Mouse (Mus musculus) adrenal gland, postnatal 4 days (tissue): ENCODE data around the gene Aco1. TPM values are rescaled to one million over a fixed set of nuclear protein-coding genes. Genes with fewer than 3 reads are reported as not detected.

Experiments
- DNase-seq, 2 experiments: peaks; one replicate each; pipeline ENCODE4 v3.0.0; 2021 to 2022; ENCODE audit warnings: low spot score in 2 of 2, mixed read lengths in 2 of 2
- total RNA-seq, 2 experiments: library from RNA; stranded (reverse); gene quantifications; 2 replicates each; pipeline ENCODE4 v1.2.3; 2021

Aco1 gene
- total RNA-seq, 2 experiments from 2014 or later = 133 to 144 TPM

DNA sequence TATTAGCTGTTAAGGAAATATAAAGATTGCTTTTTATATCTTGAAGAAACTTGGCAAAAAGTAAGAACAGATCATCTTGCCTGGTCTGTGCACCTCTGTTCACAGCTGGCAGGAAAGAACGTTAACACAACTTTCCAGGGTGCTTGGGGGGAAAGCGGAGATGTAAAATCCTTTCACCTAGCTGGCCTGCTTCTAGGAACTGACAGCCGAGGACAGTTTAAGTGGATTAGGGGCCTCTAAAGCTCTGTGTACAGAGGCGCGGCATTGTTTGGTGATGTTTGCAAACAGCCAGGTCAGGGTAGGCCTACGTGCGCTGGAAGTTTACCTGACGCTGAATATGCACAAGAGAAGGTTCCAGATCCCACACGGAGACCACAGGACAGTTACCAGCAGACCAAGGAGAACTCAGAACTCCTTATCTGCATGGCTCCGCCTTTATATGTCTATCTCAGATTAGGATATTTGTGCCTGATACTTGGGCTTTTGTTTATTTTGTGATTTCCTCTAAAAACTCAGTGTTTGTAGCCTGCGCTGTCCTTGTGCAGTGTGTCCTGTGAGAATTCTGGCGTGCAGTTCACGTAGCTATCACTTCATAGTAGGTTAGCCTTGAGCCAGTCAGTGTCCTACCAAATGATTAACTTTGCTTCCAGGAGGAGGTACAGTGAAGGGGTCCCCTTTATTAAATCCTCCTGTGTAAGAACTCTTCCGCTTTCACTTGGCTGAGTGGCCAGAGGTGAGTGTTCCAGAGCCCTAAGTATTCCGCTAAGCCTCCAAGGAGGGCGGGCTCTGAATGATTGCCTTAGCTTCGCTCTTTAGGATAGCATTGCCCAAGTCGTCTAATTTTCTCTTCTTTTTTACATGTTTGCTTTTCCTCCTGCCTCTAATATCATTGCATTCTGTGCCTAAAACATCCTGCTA, 14.0 kb downstream of the Aco1 start:
- no peak for DNase-seq

DNA sequence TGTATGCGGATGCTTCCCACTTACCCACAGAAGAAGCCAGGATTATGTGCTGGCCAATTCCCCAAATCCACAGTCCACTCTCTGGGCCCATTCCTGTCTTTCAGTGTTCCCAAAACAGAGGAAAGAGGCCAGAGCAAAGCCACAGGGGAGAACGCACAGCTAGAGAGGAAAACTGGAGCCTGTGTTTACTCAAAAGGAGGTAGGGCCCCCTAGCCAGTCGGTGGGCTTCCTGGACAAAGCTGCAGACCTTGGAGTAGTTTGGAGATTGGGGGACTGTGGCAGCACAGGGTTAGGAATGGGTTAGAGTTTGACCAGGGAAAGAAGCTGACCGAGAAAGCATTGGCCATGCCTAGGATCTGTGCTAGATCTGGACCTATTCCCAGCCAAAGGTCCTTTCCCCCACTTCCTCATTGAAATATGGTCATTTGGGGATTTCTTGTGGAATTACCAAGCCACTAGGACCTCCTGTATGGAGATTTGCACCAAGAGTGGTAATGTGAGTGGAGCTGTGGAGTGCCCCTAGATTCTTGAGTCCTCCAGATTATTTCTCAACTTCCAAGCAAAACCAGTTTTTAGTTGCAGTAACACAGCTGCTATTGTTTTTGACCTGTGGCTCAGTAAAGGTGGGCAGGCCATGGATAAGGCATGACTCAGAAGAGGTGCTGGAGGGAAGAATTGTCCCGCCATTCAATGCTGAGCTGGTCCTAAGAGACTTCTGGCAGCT, 14.8 kb downstream of the Aco1 start:
- DNase-seq = no peak

DNA sequence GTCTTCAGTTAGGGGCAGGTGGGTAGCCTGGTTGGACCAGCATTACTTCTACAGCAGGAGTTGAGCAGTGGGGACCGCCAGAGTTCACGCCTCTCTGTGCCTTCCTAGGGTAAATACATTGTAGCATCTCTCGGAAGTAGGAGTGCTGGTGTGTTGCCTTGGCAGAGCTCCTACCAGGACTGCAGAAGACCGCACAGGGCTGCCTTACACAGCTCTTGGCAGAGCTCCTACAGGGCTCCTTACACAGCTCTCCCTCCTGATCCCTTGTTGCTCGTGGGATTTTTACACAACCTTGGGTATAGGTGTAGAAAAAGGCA, 15.3 kb downstream of the Aco1 start:
- no peak for DNase-seq

DNA sequence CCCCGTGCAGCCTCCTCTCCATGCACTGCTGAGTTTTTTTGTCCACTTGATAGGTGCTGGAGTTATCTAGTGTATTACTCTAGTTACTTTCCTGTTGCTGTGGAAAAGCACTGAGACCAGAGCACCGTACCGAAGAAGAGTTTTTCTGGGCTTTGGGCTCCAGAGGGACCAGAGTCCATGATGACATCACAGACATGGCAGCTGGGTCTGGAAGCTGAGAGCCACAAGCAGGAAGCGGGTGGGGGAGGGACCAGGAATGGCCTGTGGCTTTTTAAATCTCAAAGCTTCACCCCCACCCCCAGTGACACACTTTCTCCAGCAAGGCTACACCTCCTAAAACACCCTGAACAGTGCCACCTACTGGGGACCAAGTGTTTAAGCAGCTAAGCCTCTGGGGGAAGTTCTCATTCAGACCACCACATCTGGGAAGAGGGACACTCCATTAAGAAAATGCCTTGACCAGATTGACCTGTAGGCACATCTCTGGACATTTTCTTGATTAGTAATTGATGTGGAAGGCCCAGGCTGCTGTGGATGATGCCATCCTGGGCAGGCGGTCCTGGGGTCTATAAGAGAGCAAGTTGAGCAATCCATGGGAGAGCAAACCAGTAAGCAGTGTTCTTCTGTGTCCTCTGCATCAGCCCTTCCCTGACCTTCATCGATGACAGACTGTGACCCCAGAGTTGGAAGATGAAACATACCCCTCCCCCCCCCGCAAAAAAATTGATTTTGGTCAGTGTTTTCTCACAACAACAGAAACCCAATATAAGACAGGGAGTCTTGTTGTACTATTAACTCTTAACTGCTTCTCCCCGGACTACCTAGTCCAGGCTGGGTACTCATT, 17.9 kb downstream of the Aco1 start:
- no peak for DNase-seq

DNA sequence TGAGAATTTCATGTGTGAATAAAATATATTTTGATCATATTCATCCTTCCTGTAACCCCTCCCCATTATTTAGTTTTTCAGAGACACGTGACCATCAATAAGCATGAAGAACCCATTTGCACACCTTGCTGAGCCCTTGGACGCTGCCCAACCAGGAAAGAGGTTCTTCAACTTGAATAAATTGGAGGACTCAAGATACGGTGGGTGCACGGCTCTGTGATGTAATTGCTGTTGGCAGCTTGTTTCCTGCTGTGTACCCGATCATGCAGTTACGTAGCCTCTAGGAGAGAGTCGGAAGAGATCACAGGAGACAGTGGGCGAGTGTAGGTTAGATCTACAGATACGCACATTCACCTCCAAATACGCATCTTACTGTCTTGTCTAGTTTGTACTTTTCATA, 20.8 kb downstream of the Aco1 start:
- no peak for DNase-seq

DNA sequence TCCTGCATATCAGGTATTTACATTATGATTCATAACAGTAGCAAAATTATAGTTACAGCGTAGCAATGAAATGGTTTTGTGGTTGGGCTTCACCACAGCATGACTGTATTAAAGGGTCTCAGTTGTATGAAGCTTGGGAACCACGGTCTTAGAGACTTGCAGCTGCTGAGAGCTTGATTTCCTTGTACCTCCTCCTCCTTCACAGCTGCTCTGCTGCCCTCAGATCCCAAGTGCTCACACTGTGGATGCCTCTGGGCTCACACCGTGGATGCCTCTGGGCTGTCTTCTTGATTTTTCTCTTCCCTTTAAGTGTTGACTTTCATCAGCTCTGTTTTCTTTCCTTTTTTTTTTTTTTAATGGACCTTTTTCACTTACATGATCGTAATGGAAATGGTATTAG, 28.6 kb downstream of the Aco1 start:
- no peak for DNase-seq

DNA sequence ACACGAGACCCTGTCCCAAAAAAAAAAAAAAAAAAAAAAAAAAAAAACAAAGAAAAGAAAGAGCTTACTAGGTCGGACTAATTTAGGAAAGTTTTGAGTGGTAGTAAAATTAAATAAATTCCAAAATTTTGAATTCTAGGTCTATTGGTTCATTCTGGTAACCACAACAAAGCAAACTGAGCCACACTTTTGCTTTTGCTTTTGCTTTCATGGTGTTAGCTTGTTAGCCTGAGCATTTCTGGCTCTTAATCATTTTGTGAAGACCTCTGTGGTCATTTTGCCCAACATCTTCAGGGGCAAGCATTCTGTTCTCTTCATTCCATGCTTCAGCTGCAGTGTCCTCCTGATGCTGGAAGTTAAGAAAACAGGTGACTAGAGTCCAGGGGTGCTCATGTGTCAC, 29.5 kb downstream of the Aco1 start:
- DNase-seq = no peak

DNA sequence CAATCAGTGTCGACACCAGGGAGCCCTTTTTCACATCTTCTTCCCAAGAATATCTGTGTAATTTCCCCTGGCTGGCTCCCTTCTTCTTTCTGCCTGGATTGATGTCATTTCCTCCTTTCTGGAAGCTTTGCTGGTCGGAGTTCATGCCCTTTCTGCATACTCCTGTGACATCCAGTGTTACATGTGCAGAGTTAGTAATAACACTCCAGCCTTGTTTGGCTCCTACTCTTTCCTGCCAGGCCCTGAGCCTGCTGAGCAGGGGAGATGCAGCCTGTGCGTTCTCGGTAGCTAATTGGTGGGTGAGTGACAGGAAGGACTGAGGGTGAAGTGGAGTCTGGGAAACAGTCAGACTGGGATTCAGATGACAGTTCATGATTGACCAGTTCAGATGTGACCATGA, 31.4 kb downstream of the Aco1 start:
- no peak for DNase-seq

DNA sequence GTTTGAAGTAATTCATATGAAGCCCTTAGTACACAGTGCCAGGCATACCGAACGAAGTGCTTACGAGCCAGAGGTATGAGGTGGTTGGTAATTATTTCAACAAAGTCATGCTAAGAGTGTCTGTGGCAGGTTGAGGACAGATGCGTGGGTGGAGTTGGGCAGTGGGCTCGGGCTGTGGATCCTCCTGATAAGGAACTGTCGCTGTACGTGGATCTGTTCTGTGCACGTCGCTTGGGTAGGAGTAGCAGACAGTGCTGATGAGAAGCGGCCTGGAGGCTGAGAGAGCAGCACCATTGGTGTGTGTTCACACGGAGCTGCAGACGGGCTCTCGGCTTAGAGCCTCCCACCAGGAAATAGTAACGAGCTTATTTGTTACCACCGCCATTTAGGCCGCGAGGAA, 35.7 kb downstream of the Aco1 start:
- DNase-seq = no peak

DNA sequence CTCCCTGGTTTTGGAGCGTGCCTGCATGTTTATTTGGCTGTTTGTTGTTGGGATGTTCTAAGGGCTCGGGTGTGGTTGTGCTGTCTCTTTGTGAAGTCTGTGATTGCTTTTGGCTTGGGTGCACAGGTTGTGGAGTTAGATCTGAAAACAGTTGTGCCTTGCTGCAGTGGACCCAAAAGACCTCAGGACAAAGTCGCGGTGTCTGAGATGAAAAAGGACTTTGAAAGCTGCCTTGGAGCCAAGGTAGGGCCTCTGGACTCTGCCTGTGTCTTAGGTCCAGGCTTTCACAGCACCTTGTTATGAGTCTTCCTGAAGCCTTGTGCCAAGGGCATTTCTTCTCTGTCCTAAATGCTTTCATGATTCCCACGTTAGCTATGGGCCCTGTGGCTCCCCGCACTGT, 37.2 kb downstream of the Aco1 start:
- no peak for DNase-seq

DNA sequence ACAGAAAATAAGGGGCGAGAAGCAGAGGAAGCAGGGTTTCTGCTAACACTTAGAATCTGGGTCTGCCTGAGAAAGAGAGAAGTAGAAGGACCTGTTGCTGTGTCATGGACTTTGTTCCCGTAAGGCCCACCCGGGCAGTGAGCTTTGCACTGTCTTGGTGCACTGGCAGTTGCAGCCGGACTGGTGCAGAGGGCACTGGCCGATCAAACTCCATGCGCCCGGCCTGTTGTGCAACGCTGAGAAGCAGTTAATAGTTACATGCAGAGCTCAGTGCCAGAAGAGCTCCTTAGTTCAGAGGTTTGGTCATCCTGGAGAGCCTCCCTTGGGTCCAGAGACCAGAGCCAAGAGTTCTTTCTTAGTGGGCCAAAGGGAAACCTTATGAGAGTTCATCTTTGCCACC, 38.8 kb downstream of the Aco1 start:
- no peak for DNase-seq

DNA sequence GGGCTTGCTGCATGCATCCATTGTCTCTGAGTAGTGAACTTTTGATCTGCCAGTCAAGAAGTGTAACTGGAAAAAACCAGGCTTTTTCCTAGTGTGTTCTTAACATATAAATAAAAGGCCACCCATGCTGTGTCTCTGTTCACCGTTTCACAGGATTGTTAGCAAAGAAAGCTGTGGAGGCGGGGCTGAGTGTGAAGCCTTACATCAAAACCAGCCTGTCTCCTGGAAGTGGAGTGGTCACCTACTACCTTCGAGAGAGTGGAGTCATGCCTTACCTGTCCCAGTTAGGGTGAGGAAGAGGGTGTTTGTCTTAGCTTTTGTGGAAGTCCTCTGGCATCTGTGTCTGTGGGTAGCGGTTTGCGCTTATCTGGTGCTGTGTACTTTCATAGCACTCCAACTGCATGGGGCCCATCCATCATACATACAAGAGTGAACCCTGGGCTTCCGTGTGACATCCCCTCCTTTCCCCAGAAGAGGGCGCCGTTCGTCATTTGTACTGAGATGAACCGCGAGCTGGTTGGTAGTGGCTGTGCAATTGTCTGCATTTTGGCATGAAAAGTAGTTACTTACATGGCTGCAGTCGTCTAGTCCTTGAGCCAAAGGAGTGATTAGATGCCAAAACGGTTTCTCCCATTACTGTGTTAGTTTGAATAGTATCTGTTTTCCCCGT, 39.9 kb downstream of the Aco1 start:
- DNase-seq = peak; percentile 44 to 62

DNA sequence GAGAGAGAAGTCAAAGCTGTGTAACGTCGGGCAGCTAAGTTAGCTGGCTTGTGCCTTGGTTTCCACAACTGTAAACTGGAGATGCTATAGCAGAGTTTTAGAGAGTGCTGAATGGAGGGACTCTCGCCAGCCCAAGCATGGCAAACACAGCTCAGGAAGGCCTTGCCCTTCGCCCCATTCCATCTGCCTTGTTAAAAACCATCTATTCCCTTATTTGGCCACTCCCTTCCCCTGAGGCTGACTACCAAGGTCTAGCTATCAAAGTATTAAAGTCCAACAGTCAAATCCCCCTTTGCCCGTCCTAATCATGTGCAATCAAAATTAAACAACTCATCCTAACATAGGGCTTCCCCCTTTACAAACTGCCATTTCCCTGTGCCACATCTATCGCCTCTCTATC, 40.9 kb downstream of the Aco1 start:
- DNase-seq = no peak

DNA sequence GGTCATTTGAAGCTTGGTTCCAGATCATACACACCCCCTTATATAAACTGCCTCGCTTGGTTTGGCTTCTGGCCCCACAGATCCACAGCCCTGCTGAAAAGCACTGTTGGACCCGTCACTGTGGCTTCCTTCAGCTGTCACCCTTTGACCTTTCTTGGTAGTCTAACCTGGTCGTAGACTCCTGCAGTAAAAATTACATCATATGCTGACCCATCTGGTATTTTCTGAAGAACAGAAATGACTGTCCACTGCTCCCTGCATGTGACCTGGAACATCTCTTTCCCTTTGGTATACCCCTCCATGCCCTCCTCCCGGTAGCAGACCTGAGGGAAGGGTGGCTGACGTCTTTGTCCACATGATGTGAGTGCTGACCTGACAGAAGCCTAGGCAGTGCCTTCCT, 41.6 kb downstream of the Aco1 start:
- no peak for DNase-seq

DNA sequence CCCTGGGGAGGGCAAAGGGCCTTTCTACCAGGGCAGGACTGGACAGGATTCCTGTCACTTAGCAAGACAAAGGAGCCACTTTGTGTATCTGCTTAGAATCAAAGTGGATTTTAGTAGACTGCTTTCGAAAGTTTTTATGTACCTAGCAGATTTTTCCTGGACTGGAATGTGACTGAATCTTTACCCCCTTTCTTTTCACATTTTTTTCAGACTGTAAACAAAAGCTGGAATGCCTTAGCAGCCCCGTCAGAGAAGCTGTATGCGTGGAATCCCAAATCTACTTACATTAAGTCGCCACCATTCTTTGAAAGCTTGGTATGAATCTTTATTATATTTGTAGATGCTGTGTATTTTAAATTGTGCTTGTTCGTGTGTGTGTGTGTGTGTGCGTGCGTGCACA, 45.1 kb downstream of the Aco1 start:
- DNase-seq = no peak

DNA sequence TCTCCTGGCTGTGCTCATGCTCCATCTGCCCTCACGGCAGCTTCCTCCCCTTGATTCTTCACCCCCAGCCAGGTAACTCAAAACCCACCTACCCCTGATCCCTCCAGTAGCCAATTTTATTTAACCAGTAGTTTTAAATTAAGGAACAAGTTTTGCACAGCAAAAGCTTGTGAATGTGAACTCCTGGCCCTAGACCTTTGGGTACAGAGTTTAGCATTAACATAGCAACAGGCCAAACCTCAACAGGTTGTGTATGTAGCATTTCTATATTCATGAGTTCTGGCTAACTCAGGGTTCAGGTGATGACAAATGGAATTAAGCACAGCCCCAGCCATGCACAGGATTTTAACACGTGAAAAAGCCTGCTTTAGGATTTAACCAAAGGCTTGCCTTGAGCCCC, 49.4 kb downstream of the Aco1 start:
- no peak for DNase-seq

DNA sequence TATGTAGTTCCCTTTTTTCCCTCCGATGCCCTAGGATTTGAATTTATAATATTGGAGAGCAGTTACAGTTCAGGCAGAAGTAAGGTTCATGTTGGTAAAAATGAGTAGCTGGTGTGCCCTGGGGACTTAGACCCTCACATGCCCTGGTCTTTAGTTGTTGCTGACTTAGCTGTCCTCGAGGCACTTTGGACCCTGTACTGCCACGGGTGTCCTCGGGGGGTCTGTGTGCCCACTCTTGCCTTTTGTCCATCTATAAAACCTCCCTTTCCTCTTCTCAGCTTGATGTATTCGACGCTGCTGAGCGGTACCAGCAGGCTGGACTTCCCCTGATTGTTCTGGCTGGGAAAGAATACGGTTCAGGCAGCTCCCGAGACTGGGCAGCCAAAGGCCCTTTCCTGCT, 50.6 kb downstream of the Aco1 start:
- no peak for DNase-seq

DNA sequence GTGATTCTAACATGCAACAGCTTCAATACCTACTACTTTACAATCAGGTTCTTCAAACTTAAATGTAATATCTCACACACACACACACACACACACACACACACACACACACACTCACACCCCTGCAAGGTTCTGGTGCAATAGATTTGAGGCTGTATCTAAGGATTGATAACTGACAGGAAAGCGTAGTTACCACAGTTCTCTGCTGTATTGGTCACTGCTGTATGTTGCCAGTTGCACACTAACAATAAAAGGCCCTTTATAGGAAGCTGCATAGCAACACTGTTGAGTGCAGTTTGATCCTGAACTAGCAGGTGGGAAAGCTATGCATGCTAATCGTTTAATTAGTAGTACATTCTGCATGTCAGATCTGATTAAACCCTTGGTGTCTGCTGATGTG, 52.5 kb downstream of the Aco1 start:
- DNase-seq = no peak

DNA sequence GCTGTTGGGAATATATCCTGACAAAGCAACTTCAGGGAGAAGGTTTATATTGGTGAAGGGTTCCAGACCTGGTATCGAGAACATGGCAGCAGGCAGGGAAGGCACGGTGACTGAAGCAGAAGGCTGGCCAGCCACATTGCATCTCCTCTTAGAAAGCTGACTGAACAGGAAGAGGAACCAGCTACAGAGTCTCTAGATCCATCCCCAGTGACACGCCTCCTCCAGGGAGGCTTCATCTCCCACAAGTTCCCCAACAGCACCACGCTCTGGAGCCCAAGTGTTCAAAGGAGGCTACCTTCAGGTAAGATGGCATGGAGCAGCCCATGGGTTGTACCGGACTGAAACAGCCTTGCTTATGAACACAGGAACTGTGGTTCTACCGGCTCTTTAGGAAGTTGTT, 59.3 kb downstream of the Aco1 start:
- DNase-seq = no peak

DNA sequence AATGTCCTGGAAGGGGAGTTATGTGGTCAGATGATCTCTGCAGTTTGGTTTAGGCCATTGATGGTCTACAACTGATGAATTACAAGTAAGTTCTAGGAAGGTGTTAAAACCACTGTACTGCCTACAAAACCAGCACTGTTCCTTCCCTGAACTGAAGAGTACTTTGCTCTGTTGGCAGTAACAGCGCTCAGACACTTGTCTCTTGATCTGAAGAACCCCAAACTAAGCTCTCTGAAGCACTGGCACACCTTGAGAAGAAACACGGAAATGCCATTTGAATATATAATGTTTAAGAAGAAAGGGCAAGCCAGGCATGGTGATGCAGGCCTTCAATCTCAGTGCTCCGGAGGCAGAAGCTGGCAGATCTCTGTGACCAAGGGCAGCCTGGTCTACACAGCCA, 61.5 kb downstream of the Aco1 start:
- no peak for DNase-seq

DNA sequence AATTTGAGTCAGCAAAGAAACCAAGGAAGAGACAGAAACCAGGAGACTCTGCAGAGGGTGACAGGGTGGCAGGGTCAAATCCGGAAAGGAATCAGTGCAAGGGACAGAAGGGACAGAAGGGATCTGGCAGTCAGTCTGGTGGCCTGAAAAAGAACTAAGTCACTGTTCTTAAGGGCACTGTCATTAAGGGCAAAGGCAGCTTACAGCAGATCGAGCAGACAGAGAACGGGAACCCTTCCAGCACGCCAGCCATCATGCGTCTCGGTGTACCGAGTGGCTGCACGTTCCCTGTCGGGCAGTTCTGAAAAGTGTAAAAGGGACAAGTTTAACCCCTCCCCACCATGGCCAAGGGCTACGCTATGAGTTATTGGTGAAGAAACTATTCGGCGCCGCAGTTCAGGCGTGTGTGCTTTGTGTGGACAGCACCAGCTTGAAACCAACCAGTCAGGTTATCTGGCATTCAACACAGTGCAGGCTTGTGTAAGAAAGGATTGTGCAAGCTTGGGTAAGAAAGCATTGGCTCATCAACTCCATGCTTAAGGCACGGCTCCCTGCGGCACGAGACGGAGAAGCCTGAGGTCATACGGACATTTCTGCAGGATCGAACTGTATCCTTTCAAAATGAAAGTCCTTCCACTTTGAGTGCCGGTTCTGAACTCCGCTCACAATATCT, 62.5 kb downstream of the Aco1 start:
- no peak for DNase-seq
